Mouse (Mus musculus): ENCODE measurements around the gene Glmp.

DNA sequence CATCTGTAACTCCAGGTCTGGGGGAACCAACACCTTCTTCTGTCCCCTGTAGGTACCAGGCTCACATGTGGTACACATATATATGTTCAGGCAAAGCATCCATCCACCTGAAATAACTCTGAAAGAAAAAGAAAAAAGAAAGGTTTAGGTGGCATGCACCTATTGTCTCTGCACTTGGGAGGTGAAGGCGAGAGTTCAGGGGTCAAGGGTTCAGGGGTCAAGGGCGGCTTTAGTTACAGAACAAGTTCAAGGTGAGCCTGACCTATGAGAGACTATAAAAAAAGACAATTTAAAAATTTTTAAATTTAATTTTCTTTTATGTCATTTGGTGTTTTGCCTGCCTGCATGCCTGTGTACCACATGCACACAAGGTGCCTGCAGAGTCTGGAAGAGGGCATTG is 44.8 kb upstream of the Glmp start:
- no peak for TF ChIP-seq CTCF (IDR thresholded peaks at IDR 0.05; ENCODE audit: extremely low read depth, insufficient read depth, low read length)
- no peak for TF ChIP-seq POLR2A (IDR thresholded peaks at IDR 0.05; ENCODE audit: extremely low read depth, insufficient read depth, low read length)
